Mouse (Mus musculus): ENCODE results near the gene Foxp1.

DNA sequence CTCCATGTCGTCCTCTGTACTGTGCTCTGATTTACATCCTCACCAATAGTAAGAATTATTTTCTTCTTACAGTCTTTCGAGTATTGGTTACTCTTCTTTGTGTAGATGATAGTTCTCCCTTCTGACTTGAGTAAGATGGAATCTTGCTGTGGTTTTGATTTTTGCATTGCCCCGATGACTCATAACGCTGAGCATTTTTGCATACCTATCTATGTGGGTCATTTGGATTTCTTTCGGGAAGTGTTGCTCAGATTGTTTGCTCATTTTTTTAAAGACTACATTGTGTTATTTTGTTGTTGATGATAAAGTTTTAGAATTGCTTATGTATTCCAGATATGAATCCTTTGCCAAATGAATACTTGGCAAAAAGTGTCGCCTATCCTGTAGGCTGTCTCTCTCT lies 621.3 kb downstream of the Foxp1 start:
- TF ChIP-seq GATA1 (IDR thresholded peaks at IDR 0.05; ENCODE audit: low read depth, low read length) (no peak), POLR2A (IDR thresholded peaks at IDR 0.05; ENCODE audit: control insufficient read depth in 1 of 2, insufficient read depth in 1 of 2, low read depth in 1 of 2, low read length in 2 of 2, poor library complexity in 1 of 2) (no peak), CTCF (IDR thresholded peaks at IDR 0.05 in 2 of 3, conservative IDR thresholded peaks at IDR 0.05 in 1 of 3; ENCODE audit: control insufficient read depth in 1 of 3, insufficient read depth in 1 of 3, low read depth in 2 of 3, low read length in 3 of 3, poor library complexity in 1 of 3, severe bottlenecking in 1 of 3) (no peak), GABPA (IDR thresholded peaks at IDR 0.05; ENCODE audit: low read depth, low read length) (no peak), MYC (IDR thresholded peaks at IDR 0.05; ENCODE audit: low read depth, low read length) (no peak), TCF12 (IDR thresholded peaks at IDR 0.05; ENCODE audit: low read depth, low read length) (no peak), USF1 (IDR thresholded peaks at IDR 0.05; ENCODE audit: low read depth, low read length) (no peak)

Measured in MEL (cell line).